Mouse (Mus musculus) C3H10T1/2 (cell line): ENCODE data around the gene Smo. TPM values are rescaled to one million over a fixed set of nuclear protein-coding genes. Genes with fewer than 3 reads are reported as not detected.

Experiments used
- polyA plus RNA-seq, 2 experiments: library from polyadenylated mRNA; unstranded; fragments of >200 nt; fragmentation: generic; extraction: Trizol; gene quantifications; one replicate each; pipeline ENCODE4 v1.2.1; 2012; ENCODE audit warnings: missing spikeins in 2 of 2

Gene Smo
- 100 to 1,000 TPM in 1 of 2 experiments, 10 to 100 TPM in 1; 38.4 to 105 TPM for polyA plus RNA-seq

GRCm38 (mm10) chr6:29735336-29735688, at the start of gene Smo:
Gene Smo, plus strand, starts transcription at chr6:29735503.

GRCm38 (mm10) chr6:29693953-29694352, 41.4 kb upstream of the Smo start, which contains the start of gene Tspan33:
Gene Tspan33, plus strand, starts transcription at chr6:29694222.

GRCm38 (mm10) chr6:29767813-29768660, 32.7 kb downstream of the Smo start, which contains the start of gene Ahcyl2:
Gene Ahcyl2, plus strand, starts transcription at chr6:29768011.

Other genes with a start within 250 kb of the Smo start
- under 1 TPM; 0.06 to 0.08 TPM for gene Kcp, start 227.6 kb upstream of the Smo start, polyA plus RNA-seq
- under 1 TPM; 0.11 to 0.18 TPM for gene Irf5, start 208.9 kb upstream of the Smo start, polyA plus RNA-seq
- gene Tnpo3, start 125.6 kb upstream of the Smo start, polyA plus RNA-seq = 10 to 100 TPM in 1 of 2 experiments, 1 to 10 TPM in 1; 8.4 to 29.8 TPM
- gene Tspan33, start 41.3 kb upstream of the Smo start, polyA plus RNA-seq = under 1 TPM; 0.01 to 0.04 TPM
- gene Ahcyl2, start 32.5 kb downstream of the Smo start, polyA plus RNA-seq = 1 to 10 TPM; 1.0 to 4.8 TPM
- under 1 TPM; 0.01 to 0.05 TPM for gene Strip2, start 181.5 kb downstream of the Smo start, polyA plus RNA-seq